Mouse (Mus musculus) lung, adult 2 months (tissue): ENCODE measurements around the gene Tnrc6c. TPM values are rescaled to one million over a fixed set of nuclear protein-coding genes. Genes with fewer than 3 reads are reported as not detected.

Source experiments
- DNase-seq: peaks from one replicate; pipeline ENCODE4 v3.0.0; 2022
- H3K4me1 ChIP-seq: fragments of 200-500 bp; 2 replicates; pipeline ENCODE4 v1.6.1; 2011; ENCODE audit warnings: low read length; ENCODE audit not compliant: control insufficient read depth, insufficient read depth
- H3K4me3 ChIP-seq: fragments of 200-500 bp; replicated peaks from 2 replicates; pipeline ENCODE3; 2011; ENCODE audit warnings: low read depth, mild to moderate bottlenecking, control low read depth, low read length; ENCODE audit errors: extremely low read depth
- CTCF ChIP-seq: fragments of 200-500 bp; IDR thresholded peaks from 2 replicates; pipeline ENCODE4 v1.5.1; 2011; ENCODE audit warnings: mild to moderate bottlenecking, low read length, control low read depth; ENCODE audit not compliant: insufficient read depth
- POLR2A ChIP-seq: fragments of 200-500 bp; IDR thresholded peaks from 2 replicates; pipeline ENCODE4 v1.6.1; 2011; ENCODE audit warnings: low read depth, mild to moderate bottlenecking, control low read depth, low read length, borderline replicate concordance; ENCODE audit errors: extremely low read depth
- WGBS: fragments of 180-500 bp; shearing (Covaris S2); methylation state at CpG from one replicate; pipeline ENCODE4 v1.1.7; 2018; 5-methylcytosine and 5-hydroxymethylcytosine counted together
- polyA plus RNA-seq: library from polyadenylated mRNA; depleted of rRNA; stranded (reverse); fragments of >200 nt; gene quantifications from 2 replicates; pipeline ENCODE4 v1.2.3, GENCODE M21; 2012

Gene Tnrc6c
- polyA plus RNA-seq, 1 experiment, result 21.3 TPM

- Histone ChIP-seq H3K4me3 (no peak overlapping the region), H3K4me1 (peaks cover 2% of the 10 kb centered on the region; the same call in 1 of the 2 replicates)
- DNase-seq, result no peak
- 91% methylated on average over 10 of the region's 11 CpGs for WGBS
- TF ChIP-seq POLR2A (no peak), CTCF (no peak)
These were observed 23.1 kb upstream of the Tnrc6c start for GRCm38 (mm10) chr11:117630868-117631565.

DNA sequence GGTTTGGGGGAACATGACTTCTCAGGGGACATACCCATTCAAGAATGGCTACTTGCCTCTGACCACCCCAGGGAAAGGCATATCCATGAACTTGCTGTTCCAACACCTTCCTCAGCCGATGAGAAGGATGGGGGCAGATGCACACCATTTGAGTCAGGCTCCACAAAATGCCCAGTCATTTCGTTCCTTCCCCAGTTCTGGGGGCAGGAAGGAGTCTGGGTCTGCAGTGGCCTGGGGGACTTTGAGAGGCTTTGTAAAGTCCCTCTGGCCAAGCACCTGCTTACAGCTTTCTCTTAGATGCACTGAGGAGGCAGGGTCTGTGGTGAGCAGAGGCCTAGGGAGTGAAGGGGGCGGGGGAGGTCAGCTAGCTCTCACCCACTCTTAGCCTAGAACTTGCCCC is 20.8 kb upstream of the Tnrc6c start:
- 82% methylated on average over 3 of the region's 3 CpGs for WGBS
- no peaks in the 10 kb centered on the region for H3K4me1 ChIP-seq
- DNase-seq, result no peak
- no peak for TF ChIP-seq POLR2A
- TF ChIP-seq CTCF, result no peak
- H3K4me3 ChIP-seq, result no peak overlapping the region

- WGBS, result 54% methylated on average over 7 of the region's 7 CpGs
- Histone ChIP-seq H3K4me1 (no peaks in the 10 kb centered on the region), H3K4me3 (no peak overlapping the region)
- DNase-seq, result no peak
- TF ChIP-seq POLR2A, result no peak
- TF ChIP-seq CTCF, result no peak
These were observed 15.7 kb upstream of the Tnrc6c start for GRCm38 (mm10) chr11:117638386-117638785.

DNA sequence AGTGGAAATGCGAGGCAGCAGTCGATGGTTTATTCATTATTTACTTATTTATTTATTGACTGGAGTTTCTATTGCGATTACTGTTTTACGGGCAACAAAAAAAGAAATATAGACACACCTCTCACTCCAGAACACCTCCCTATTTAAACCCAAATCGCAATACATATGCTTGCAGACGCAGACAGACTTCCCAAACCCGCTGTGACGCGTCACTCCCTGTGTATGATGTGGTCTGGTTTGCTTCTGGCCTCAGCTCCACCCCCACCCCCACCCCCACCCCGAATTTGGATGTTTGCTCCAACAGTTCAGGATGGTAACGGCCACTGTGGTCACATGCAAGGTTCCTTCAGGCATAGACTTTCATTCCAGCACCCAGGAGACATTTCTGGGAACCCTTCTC is 15.3 kb upstream of the Tnrc6c start:
- TF ChIP-seq CTCF, result no peak
- no peak for TF ChIP-seq POLR2A

GRCm38 (mm10) chr11:117639331-117639970 is 14.6 kb upstream of the Tnrc6c start:
- TF ChIP-seq POLR2A (no peak), CTCF (no peak)
- H3K4me1 ChIP-seq, result no peaks in the 10 kb centered on the region
- no peak overlapping the region for H3K4me3 ChIP-seq
- WGBS, result 55% methylated on average over 7 of the region's 7 CpGs
- DNase-seq, result no peak

More for the DNA sequence above, 15.3 kb upstream of the Tnrc6c start:
- no peak overlapping the region for H3K4me3 ChIP-seq
- 72% methylated on average over 11 of the region's 11 CpGs for WGBS
- H3K4me1 ChIP-seq, result no peaks in the 10 kb centered on the region
- no peak for DNase-seq

GRCm38 (mm10) chr11:117642181-117642580 is 11.9 kb upstream of the Tnrc6c start:
- TF ChIP-seq CTCF (0 out of 2 replicates have a peak, but pooled peaks have one; percentile 2), POLR2A (no peak)
- WGBS, result 85% methylated on average over 2 of the region's 2 CpGs
- no peak overlapping the region for H3K4me3 ChIP-seq
- H3K4me1 ChIP-seq, result no peaks in the 10 kb centered on the region
- no peak for DNase-seq

- Histone ChIP-seq H3K4me1 (no peaks in the 10 kb centered on the region), H3K4me3 (no peak overlapping the region)
- TF ChIP-seq POLR2A (no peak), CTCF (no peak)
- 74% methylated on average over 10 of the region's 10 CpGs for WGBS
- DNase-seq, result no peak
These were observed 10.8 kb upstream of the Tnrc6c start for GRCm38 (mm10) chr11:117643240-117643639.

DNA sequence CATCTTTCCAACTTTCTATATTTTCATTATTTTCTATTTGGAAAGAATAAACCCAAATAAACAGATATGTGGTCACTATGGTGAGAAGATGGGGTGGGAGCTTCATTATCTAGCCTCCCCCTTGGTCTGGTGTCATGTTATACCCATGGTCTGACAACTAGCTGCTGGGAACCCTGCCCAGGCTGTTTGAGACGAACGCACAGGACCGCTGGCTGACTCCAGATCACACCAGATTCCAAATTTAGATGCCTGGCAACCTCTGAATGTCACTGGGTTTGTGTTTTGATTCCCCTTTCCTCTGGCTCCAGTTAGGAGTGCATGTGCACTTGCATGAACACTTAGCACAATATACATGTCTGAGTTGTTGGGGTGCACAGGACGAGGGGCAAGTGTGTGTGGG is 7.3 kb upstream of the Tnrc6c start:
- DNase-seq, result no peak
- no peak for TF ChIP-seq POLR2A
- no peak for TF ChIP-seq CTCF
- Histone ChIP-seq H3K4me1 (no peaks in the 10 kb centered on the region), H3K4me3 (no peak overlapping the region)
- 64% methylated on average over 4 of the region's 4 CpGs for WGBS

DNA sequence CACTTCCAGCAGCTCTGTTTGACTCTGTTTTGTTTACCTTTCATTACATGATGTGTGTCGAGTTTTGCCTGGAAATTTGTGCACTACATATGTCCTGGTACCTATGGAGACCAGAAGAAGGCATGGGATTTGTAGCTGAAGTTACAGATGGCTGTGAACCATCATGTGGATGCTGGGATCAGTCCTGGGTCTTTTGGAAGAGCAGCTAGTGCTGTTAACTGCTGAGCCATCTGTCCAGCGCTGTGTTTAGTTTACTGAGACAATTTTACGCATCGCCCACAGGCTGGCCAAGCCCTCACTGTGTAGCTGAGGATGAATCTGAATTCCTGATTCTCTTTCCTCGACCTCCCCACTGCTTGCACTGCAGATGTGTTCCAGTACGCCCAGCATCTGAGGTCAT is 6.1 kb upstream of the Tnrc6c start:
- DNase-seq, result no peak
- TF ChIP-seq POLR2A (no peak), CTCF (no peak)
- Histone ChIP-seq H3K4me3 (no peak overlapping the region), H3K4me1 (no peaks in the 10 kb centered on the region)
- 69% methylated on average over 6 of the region's 6 CpGs for whole genome bisulfite sequencing
